Mouse (Mus musculus) C2C12 (cell line): ENCODE measurements around the gene Btk. TPM values are rescaled to one million over a fixed set of nuclear protein-coding genes. Genes with fewer than 3 reads are reported as not detected.

Source experiments
- H3K27me3 ChIP-seq: one replicate; pipeline ENCODE4 v1.6.1; 2011; ENCODE audit not compliant: control insufficient read depth, insufficient read depth, insufficient read length
- H3K36me3 ChIP-seq: one replicate; pipeline ENCODE4 v1.6.1; 2011; ENCODE audit not compliant: control insufficient read depth, insufficient read depth
- H3K4me3 ChIP-seq: one replicate; pipeline ENCODE4 v1.5.1; 2011; ENCODE audit warnings: mild to moderate bottlenecking, control low read depth; ENCODE audit not compliant: poor library complexity, insufficient read depth, severe bottlenecking
- H3K79me2 ChIP-seq: one replicate; pipeline ENCODE4 v1.6.1; 2011; ENCODE audit not compliant: control insufficient read depth, insufficient read depth
- H3K79me3 ChIP-seq: one replicate; pipeline ENCODE4 v1.6.1; 2011; ENCODE audit warnings: low read depth, control low read depth
- H3ac ChIP-seq: one replicate; pipeline ENCODE3; 2011; ENCODE audit warnings: low read depth; ENCODE audit not compliant: control insufficient read depth, insufficient read length
- CEBPB ChIP-seq: IDR thresholded peaks from one replicate; pipeline ENCODE4 v1.6.1; 2011; ENCODE audit warnings: low read depth, mild to moderate bottlenecking, control low read depth, moderate library complexity
- CTCF ChIP-seq: IDR thresholded peaks from one replicate; pipeline ENCODE4 v1.5.1; 2011; ENCODE audit not compliant: control insufficient read depth, insufficient read depth, insufficient read length
- FOSL1 ChIP-seq: IDR thresholded peaks from one replicate; pipeline ENCODE4 v1.8.0; 2011; ENCODE audit warnings: mild to moderate bottlenecking, low read length; ENCODE audit not compliant: poor library complexity, insufficient read depth, severe bottlenecking
- MAX ChIP-seq: IDR thresholded peaks from one replicate; pipeline ENCODE4 v1.6.1; 2011; ENCODE audit warnings: mild to moderate bottlenecking, control low read depth
- MYOD1 ChIP-seq: IDR thresholded peaks from one replicate; pipeline ENCODE4 v1.6.1; 2011; ENCODE audit warnings: low read depth; ENCODE audit not compliant: control insufficient read depth, insufficient read length
- MYOG ChIP-seq: IDR thresholded peaks from one replicate; pipeline ENCODE4 v1.6.1; 2011; ENCODE audit not compliant: control insufficient read depth, insufficient read length; ENCODE audit errors: extremely low read depth
- USF1 ChIP-seq: IDR thresholded peaks from one replicate; pipeline ENCODE4 v1.6.1; 2011; ENCODE audit warnings: low read depth, mild to moderate bottlenecking, control low read depth, moderate library complexity
- polyA plus RNA-seq: library from polyadenylated mRNA; unstranded; fragments of >200 nt; fragmentation: generic; extraction: Trizol; gene quantifications from one replicate; pipeline ENCODE4 v1.2.1, GENCODE M21; 2012; ENCODE audit warnings: missing spikeins

Gene Btk
- polyA plus RNA-seq, 1 experiment = not detected

DNA sequence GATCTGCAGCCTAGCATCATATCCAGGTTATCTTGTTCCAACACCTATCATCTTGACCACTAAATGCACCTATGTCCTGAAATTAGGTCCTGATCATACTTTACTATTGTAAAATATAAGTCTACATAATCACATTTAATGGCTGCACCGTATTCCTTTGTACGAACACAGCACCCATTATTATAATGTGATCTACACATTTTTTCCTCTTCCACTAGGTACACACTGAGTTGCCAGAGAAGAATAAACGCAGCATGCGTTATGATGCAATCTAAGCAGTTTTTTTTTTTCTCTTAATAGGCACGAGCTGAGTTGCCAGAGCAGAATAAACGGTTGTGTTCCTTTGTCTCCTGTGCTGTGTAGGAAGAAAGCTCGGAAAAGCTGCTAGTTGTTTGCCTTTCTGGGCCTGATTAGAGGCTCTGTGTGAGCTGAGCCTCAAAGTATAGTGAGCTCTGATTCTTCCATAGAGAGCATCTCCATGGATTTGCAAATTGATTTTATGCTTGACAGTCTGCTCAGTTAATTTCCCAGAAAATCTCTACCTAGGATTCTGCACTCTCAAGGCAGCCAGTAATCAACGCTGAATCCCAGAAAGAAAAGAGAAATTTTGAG lies 37.0 kb upstream of the Btk start:
- Histone ChIP-seq H3ac (no peak overlapping the region), H3K27me3 (no peaks in the 10 kb centered on the region), H3K4me3 (no peak overlapping the region), H3K79me2 (no peaks in the 10 kb centered on the region), H3K79me3 (no peaks in the 10 kb centered on the region), H3K36me3 (no peaks in the 10 kb centered on the region)
- TF ChIP-seq CEBPB (no peak), USF1 (no peak), FOSL1 (no peak), MYOG (no peak), CTCF (no peak), MYOD1 (no peak)

DNA sequence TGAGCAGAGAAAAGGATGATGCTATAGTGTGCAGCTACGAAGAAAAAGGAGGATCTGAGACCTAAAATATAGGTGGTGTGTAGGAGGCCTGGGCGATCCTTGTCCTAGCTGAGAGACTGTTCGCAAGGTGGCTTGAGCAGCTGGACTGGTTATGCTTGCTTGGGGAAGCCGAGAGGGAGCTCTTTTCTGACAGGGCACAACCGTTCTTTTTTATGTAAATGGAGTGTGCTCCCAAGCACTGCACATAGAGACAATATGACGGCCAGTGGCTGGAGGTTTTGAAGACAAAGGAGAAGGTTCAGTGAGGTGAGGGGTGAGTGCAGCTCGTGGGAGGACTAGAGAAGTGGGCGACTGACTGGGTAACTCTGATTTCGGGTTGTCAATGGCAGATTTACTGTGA lies 36.3 kb upstream of the Btk start:
- H3K79me3 ChIP-seq = no peaks in the 10 kb centered on the region
- H3ac ChIP-seq = no peak overlapping the region
- H3K79me2 ChIP-seq = no peaks in the 10 kb centered on the region
- no peak for TF ChIP-seq MYOG
- no peak for TF ChIP-seq FOSL1
- TF ChIP-seq MYOD1 = no peak
- TF ChIP-seq MAX = no peak
- TF ChIP-seq CTCF = no peak
- no peak for TF ChIP-seq CEBPB
- no peak for TF ChIP-seq USF1
- H3K27me3 ChIP-seq = no peaks in the 10 kb centered on the region
- no peak overlapping the region for H3K4me3 ChIP-seq
- no peaks in the 10 kb centered on the region for H3K36me3 ChIP-seq

DNA sequence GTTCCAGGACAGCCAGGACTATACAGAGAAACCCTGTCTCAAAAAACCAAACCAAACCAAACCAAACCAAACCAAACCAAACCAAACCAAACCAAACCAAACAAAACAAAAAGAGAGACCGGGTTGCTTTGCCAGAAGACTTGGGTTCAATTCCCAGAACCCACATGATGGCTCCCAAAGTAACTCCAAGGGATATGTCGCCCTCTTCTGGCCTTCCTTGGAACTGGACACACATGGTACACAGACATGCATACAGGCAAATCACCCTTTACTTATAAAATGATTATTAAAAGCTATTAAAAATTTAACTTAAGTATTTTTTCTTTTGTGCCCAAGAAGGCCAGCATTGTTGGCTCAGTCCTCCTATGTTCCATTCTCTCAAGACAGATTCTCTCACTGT lies 30.9 kb upstream of the Btk start:
- Histone ChIP-seq H3K79me3 (no peaks in the 10 kb centered on the region), H3K4me3 (no peak overlapping the region), H3K27me3 (no peaks in the 10 kb centered on the region), H3K79me2 (no peaks in the 10 kb centered on the region), H3ac (no peak overlapping the region), H3K36me3 (no peaks in the 10 kb centered on the region)
- TF ChIP-seq FOSL1 (no peak), USF1 (no peak), MYOG (no peak), CEBPB (no peak), MAX (no peak), CTCF (no peak), MYOD1 (no peak)

DNA sequence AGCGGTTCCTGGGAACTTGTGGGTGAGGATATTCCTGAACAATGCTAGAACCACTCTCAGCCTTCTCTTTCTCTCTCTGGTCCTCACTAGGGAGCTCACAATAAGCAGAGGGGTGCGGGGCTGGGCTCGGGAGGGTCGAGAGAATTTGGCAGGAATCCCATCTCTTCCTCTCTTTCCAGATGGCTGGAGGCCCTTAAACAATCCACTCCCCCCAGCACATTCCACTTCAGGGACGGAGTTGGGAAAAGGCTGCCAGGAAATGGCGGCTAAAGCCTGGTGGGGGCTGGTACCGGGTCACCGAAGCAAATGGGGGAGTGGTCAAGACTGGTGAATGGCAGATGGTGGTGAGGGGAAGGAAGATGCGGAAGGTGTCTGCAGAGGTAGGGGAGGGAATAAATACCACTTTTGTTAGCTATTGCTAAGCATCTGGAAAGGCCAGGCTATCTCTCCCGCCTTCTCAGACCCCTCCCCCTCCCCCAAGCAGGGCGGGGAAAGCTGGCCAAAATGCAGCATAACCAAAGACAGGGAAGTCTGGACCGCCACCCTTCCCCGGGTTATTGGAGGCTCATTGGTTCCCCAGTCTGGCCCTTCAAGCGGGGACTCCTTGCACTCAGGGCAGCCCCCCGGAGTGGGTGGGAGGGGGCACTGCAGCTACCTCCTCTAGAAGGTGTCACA lies 29.1 kb upstream of the Btk start:
- H3K27me3 ChIP-seq = no peaks in the 10 kb centered on the region
- H3K79me3 ChIP-seq = no peaks in the 10 kb centered on the region
- H3K79me2 ChIP-seq = no peaks in the 10 kb centered on the region
- TF ChIP-seq USF1 (no peak), CEBPB (no peak), MYOG (no peak), CTCF (no peak), MYOD1 (no peak), FOSL1 (no peak), MAX (no peak)
- no peak overlapping the region for H3K4me3 ChIP-seq
- H3ac ChIP-seq = no peak overlapping the region
- H3K36me3 ChIP-seq = no peaks in the 10 kb centered on the region

DNA sequence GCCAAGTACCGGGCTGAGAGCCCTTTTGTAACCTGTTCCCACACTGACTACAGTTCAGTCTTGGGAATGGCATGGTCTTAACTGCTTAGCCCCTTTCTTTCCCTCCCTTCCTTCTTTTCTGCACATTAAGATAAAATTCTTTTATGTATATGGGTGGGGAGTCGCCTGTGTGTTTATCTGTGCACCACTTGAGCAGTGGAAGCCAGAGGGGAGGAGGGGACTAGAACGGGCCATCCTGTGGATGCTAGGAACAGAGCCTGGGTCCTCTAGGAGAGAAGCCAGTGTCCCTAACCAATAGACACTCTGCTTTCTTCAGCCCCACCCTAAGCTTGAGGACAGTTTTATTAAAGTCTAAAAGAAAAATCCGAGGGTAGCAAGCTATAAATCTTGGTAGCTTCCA lies 27.6 kb upstream of the Btk start:
- Histone ChIP-seq H3K79me3 (peaks cover 1% of the 10 kb centered on the region), H3K79me2 (no peaks in the 10 kb centered on the region), H3K4me3 (no peak overlapping the region), H3ac (no peak overlapping the region), H3K36me3 (peaks cover 3% of the 10 kb centered on the region), H3K27me3 (no peaks in the 10 kb centered on the region)
- TF ChIP-seq FOSL1 (no peak), MYOG (no peak), CTCF (no peak), CEBPB (no peak), MAX (no peak), USF1 (no peak), MYOD1 (no peak)

DNA sequence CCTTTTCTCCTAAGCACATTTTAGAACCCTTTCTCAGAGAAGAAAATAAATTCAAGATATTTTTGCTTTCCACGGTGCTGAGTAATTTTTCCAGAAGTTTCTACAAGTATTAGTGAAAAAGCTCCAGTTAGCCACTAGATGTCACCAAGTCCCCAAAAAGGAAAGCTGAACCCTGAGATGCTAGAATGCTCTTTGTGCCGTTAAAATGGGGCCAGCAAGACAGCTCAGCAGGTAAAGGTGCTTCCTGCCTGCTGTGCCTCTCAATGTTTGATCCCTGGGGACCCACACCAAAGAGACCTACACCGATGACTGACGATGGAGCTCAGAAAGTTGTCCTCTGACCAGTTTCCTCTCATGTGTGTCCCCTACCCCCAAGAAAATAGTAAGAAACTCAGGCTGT lies 26.1 kb upstream of the Btk start:
- TF ChIP-seq MAX (no peak), USF1 (no peak), CTCF (no peak), CEBPB (no peak), MYOG (no peak), FOSL1 (no peak), MYOD1 (no peak)
- Histone ChIP-seq H3ac (no peak overlapping the region), H3K27me3 (no peaks in the 10 kb centered on the region), H3K4me3 (no peak overlapping the region), H3K36me3 (peaks cover 3% of the 10 kb centered on the region), H3K79me3 (peaks cover 3% of the 10 kb centered on the region), H3K79me2 (peaks cover 8% of the 10 kb centered on the region)
